Mouse (Mus musculus): ENCODE measurements at regions not wholly inside any gene's neighbourhood (a gene's known extent, or its start where the extent isn't known, plus 50 kb on each side); places are given as distances from the start of the nearest gene placed in this dataset.

GRCm38 (mm10) chr6:14600543-14601249, 154.4 kb downstream of the Ppp1r3a start:
- Histone ChIP-seq H3K9me3 (ENCODE audit: control insufficient read depth, insufficient read depth, low read depth, low read length) (no peaks in the 10 kb centered on the region), H3K9ac (ENCODE audit: insufficient read depth, low read depth, low read length, poor library complexity, severe bottlenecking) (no peak overlapping the region), H3K27ac (ENCODE audit: insufficient read depth, low read depth, low read length, poor library complexity, severe bottlenecking) (no peak overlapping the region), H3K4me3 (ENCODE audit: insufficient read depth in 1 of 2, low read depth in 1 of 2, low read length in 2 of 2, poor library complexity in 1 of 2, severe bottlenecking in 1 of 2) (no peak overlapping the region), H3K4me1 (ENCODE audit: control insufficient read depth in 2 of 2, insufficient read depth in 2 of 2, low read length in 2 of 2, poor library complexity in 1 of 2) (no peaks in the 10 kb centered on the region), H3K36me3 (ENCODE audit: control insufficient read depth, insufficient read depth, low read length, poor library complexity, severe bottlenecking) (no peaks in the 10 kb centered on the region)
- DNase-seq (ENCODE audit: low read depth, low spot score): no peak
- in situ Hi-C loops (cut with MboI; ENCODE audit: low sequenced_read_pairs in 2 of 2, unreplicated experiment in 2 of 2): no loop called here
- TF ChIP-seq MAFK (IDR thresholded peaks at IDR 0.05; ENCODE audit: insufficient read depth, low read depth, low read length) (no peak), HCFC1 (IDR thresholded peaks at IDR 0.05; ENCODE audit: borderline replicate concordance, insufficient read depth, low read length) (no peak), CHD2 (IDR thresholded peaks at IDR 0.05; ENCODE audit: low read depth, low read length) (no peak), ZC3H11A (IDR thresholded peaks at IDR 0.05; ENCODE audit: borderline replicate concordance, low read depth, low read length) (no peak), ZNF384 (IDR thresholded peaks at IDR 0.05; ENCODE audit: low read depth, low read length) (no peak)

DNA sequence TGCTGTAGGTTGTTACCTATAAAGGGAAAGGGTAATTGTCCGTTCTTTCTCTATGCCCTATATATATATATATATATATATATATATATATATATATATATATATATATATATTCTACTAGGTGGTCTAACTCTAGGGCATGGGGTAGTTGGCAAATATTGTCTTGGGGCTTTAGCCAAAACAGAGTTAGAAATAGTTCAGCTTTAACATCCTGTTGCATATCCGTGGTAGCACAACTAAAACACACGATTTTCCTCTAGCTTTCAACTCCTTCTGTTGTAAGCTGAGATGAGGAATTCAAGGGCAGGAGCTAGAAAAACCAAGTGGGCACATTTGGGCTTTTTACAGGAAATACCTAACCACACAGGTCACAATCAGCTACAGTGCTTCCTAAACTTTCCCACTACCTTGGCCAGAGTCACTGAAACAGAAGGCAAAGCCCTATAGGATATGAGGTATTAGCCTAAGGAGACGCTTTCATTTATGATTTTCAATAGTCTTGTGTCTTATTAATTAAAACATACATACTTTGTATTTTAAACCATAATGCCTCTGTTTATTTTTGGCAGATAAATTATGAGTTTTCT, 158.1 kb downstream of the Ppp1r3a start:
- no peak for DNase-seq (ENCODE audit: low read depth, low spot score)
- in situ Hi-C loops (cut with MboI; ENCODE audit: low sequenced_read_pairs in 2 of 2, unreplicated experiment in 2 of 2): no loop called here
- H3K4me1 ChIP-seq (ENCODE audit: control insufficient read depth in 2 of 2, insufficient read depth in 2 of 2, low read length in 2 of 2, poor library complexity in 1 of 2): no peaks in the 10 kb centered on the region
- H3K36me3 ChIP-seq (ENCODE audit: control insufficient read depth, insufficient read depth, low read length, poor library complexity, severe bottlenecking): no peaks in the 10 kb centered on the region
- TF ChIP-seq CHD2 (IDR thresholded peaks at IDR 0.05; ENCODE audit: low read depth, low read length): no peak
- TF ChIP-seq MAFK (IDR thresholded peaks at IDR 0.05; ENCODE audit: insufficient read depth, low read depth, low read length): no peak
- no peak for TF ChIP-seq ZC3H11A (IDR thresholded peaks at IDR 0.05; ENCODE audit: borderline replicate concordance, low read depth, low read length)
- TF ChIP-seq ZNF384 (IDR thresholded peaks at IDR 0.05; ENCODE audit: low read depth, low read length): no peak
- H3K27ac ChIP-seq (ENCODE audit: insufficient read depth, low read depth, low read length, poor library complexity, severe bottlenecking): no peak overlapping the region
- H3K4me3 ChIP-seq (ENCODE audit: insufficient read depth in 1 of 2, low read depth in 1 of 2, low read length in 2 of 2, poor library complexity in 1 of 2, severe bottlenecking in 1 of 2): no peak overlapping the region
- H3K9me3 ChIP-seq (ENCODE audit: control insufficient read depth, insufficient read depth, low read depth, low read length): no peaks in the 10 kb centered on the region
- no peak overlapping the region for H3K9ac ChIP-seq (ENCODE audit: insufficient read depth, low read depth, low read length, poor library complexity, severe bottlenecking)

DNA sequence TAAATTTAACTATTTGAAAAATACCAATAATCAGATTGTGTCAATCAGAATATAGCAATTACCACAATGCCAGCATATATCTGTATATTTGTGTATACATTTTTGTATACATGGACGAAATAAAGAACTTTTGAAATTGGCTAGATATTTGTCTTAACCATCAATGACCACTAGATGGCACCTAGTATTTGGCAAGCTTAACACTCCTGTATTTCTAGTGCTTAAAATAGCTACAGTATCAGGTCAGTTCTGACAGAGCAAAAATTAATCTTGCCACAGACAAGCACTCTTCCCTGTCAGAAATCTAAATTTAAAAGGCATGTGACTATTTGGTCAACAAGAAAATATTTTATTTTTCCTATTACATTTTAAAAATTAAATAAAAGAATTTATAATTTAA, 169.2 kb downstream of the Ppp1r3a start:
- Histone ChIP-seq H3K9ac (ENCODE audit: insufficient read depth, low read depth, low read length, poor library complexity, severe bottlenecking) (no peak overlapping the region), H3K27ac (ENCODE audit: insufficient read depth, low read depth, low read length, poor library complexity, severe bottlenecking) (no peak overlapping the region), H3K9me3 (ENCODE audit: control insufficient read depth, insufficient read depth, low read depth, low read length) (no peaks in the 10 kb centered on the region), H3K4me1 (ENCODE audit: control insufficient read depth in 2 of 2, insufficient read depth in 2 of 2, low read length in 2 of 2, poor library complexity in 1 of 2) (no peaks in the 10 kb centered on the region), H3K4me3 (ENCODE audit: insufficient read depth in 1 of 2, low read depth in 1 of 2, low read length in 2 of 2, poor library complexity in 1 of 2, severe bottlenecking in 1 of 2) (no peak overlapping the region), H3K36me3 (ENCODE audit: control insufficient read depth, insufficient read depth, low read length, poor library complexity, severe bottlenecking) (no peaks in the 10 kb centered on the region)
- in situ Hi-C loops (cut with MboI; ENCODE audit: low sequenced_read_pairs in 2 of 2, unreplicated experiment in 2 of 2): no loop called here
- TF ChIP-seq HCFC1 (IDR thresholded peaks at IDR 0.05; ENCODE audit: borderline replicate concordance, insufficient read depth, low read length): no peak
- TF ChIP-seq ZNF384 (IDR thresholded peaks at IDR 0.05; ENCODE audit: low read depth, low read length): no peak
- no peak for TF ChIP-seq MAFK (IDR thresholded peaks at IDR 0.05; ENCODE audit: insufficient read depth, low read depth, low read length)
- no peak for TF ChIP-seq ZC3H11A (IDR thresholded peaks at IDR 0.05; ENCODE audit: borderline replicate concordance, low read depth, low read length)
- no peak for TF ChIP-seq CHD2 (IDR thresholded peaks at IDR 0.05; ENCODE audit: low read depth, low read length)
- DNase-seq (ENCODE audit: low read depth, low spot score): no peak

- Histone ChIP-seq H3K36me3 (ENCODE audit: control insufficient read depth, insufficient read depth, low read length, poor library complexity, severe bottlenecking) (no peaks in the 10 kb centered on the region), H3K9me3 (ENCODE audit: control insufficient read depth, insufficient read depth, low read depth, low read length) (no peaks in the 10 kb centered on the region), H3K9ac (ENCODE audit: insufficient read depth, low read depth, low read length, poor library complexity, severe bottlenecking) (no peak overlapping the region), H3K4me3 (ENCODE audit: insufficient read depth in 1 of 2, low read depth in 1 of 2, low read length in 2 of 2, poor library complexity in 1 of 2, severe bottlenecking in 1 of 2) (no peak overlapping the region), H3K4me1 (ENCODE audit: control insufficient read depth in 2 of 2, insufficient read depth in 2 of 2, low read length in 2 of 2, poor library complexity in 1 of 2) (no peaks in the 10 kb centered on the region), H3K27ac (ENCODE audit: insufficient read depth, low read depth, low read length, poor library complexity, severe bottlenecking) (no peak overlapping the region)
- in situ Hi-C loops (cut with MboI; ENCODE audit: low sequenced_read_pairs in 2 of 2, unreplicated experiment in 2 of 2): no loop called here
- DNase-seq (ENCODE audit: low read depth, low spot score): no peak
- no peak for TF ChIP-seq HCFC1 (IDR thresholded peaks at IDR 0.05; ENCODE audit: borderline replicate concordance, insufficient read depth, low read length)
- no peak for TF ChIP-seq ZNF384 (IDR thresholded peaks at IDR 0.05; ENCODE audit: low read depth, low read length)
- TF ChIP-seq CHD2 (IDR thresholded peaks at IDR 0.05; ENCODE audit: low read depth, low read length): no peak
- no peak for TF ChIP-seq MAFK (IDR thresholded peaks at IDR 0.05; ENCODE audit: insufficient read depth, low read depth, low read length)
- TF ChIP-seq ZC3H11A (IDR thresholded peaks at IDR 0.05; ENCODE audit: borderline replicate concordance, low read depth, low read length): no peak
These were observed 171.2 kb downstream of the Ppp1r3a start for GRCm38 (mm10) chr6:14583829-14584228.

Data from ES-E14 (cell line).